Mouse (Mus musculus): ENCODE data around the gene Olfml2a. TPM values are rescaled to one million over a fixed set of nuclear protein-coding genes. Genes with fewer than 3 reads are reported as not detected.
"Not testable (repeated sequence)": the region's sequence is repeated elsewhere in the genome, so short reads cannot be mapped to it uniquely, and the experiment has no call there.

Olfml2a gene
- total RNA-seq, 1 experiment from 2014 or later, result not detected

GRCm38 (mm10) chr2:39004880-39005435, 73.2 kb downstream of the Olfml2a start, which contains the start of gene Arpc5l:
Gene Arpc5l (plus strand): TSS chr2:39005348.
- ATAC-seq (replicated peaks; ENCODE audit: insufficient number of reproducible peaks, low FRiP score, low TSS enrichment, poor library complexity, severe bottlenecking), result peak; percentile 83

GRCm38 (mm10) chr2:39005574-39006079, 73.8 kb downstream of the Olfml2a start, which contains the start of gene Rpl35:
Gene Rpl35 (minus strand): TSS chr2:39005624.
- ATAC-seq (replicated peaks; ENCODE audit: insufficient number of reproducible peaks, low FRiP score, low TSS enrichment, poor library complexity, severe bottlenecking), result no peak

GRCm38 (mm10) chr2:39006149-39006730, 74.5 kb downstream of the Olfml2a start:
- no peak for ATAC-seq (replicated peaks; ENCODE audit: insufficient number of reproducible peaks, low FRiP score, low TSS enrichment, poor library complexity, severe bottlenecking)

- peak; percentile 40 for ATAC-seq (replicated peaks; ENCODE audit: insufficient number of reproducible peaks, low FRiP score, low TSS enrichment, poor library complexity, severe bottlenecking)
Measured at GRCm38 (mm10) chr2:39007865-39008264, 76.1 kb downstream of the Olfml2a start.

GRCm38 (mm10) chr2:39008350-39008851, 76.6 kb downstream of the Olfml2a start:
- ATAC-seq (replicated peaks; ENCODE audit: insufficient number of reproducible peaks, low FRiP score, low TSS enrichment, poor library complexity, severe bottlenecking), result no peak

- ATAC-seq (replicated peaks; ENCODE audit: insufficient number of reproducible peaks, low FRiP score, low TSS enrichment, poor library complexity, severe bottlenecking), result no peak
Measured at GRCm38 (mm10) chr2:39008954-39009365, 77.2 kb downstream of the Olfml2a start.

- ATAC-seq (replicated peaks; ENCODE audit: insufficient number of reproducible peaks, low FRiP score, low TSS enrichment, poor library complexity, severe bottlenecking), result not testable (repeated sequence)
Measured at GRCm38 (mm10) chr2:39010144-39010543, 78.4 kb downstream of the Olfml2a start.

- peak; percentile 69 for ATAC-seq (replicated peaks; ENCODE audit: insufficient number of reproducible peaks, low FRiP score, low TSS enrichment, poor library complexity, severe bottlenecking)
Measured at GRCm38 (mm10) chr2:39011264-39011663, 79.5 kb downstream of the Olfml2a start.

GRCm38 (mm10) chr2:39011971-39012370, 80.2 kb downstream of the Olfml2a start:
- no peak for ATAC-seq (replicated peaks; ENCODE audit: insufficient number of reproducible peaks, low FRiP score, low TSS enrichment, poor library complexity, severe bottlenecking)

- no peak for ATAC-seq (replicated peaks; ENCODE audit: insufficient number of reproducible peaks, low FRiP score, low TSS enrichment, poor library complexity, severe bottlenecking)
Measured at GRCm38 (mm10) chr2:39012768-39013279, 81.0 kb downstream of the Olfml2a start.

Other genes with a start within 250 kb of the Olfml2a start
- not detected in 3 replicates for gene Nr5a1, start 217.4 kb upstream of the Olfml2a start, total RNA-seq (2017)
- 0.29 to 2.2 TPM (median 1.1 TPM) in 3 replicates for gene Nr6a1, start 4.3 kb upstream of the Olfml2a start, total RNA-seq (2017)
- 0.68 to 1.2 TPM (median 0.95 TPM) in 3 replicates for gene Wdr38, start 65.5 kb downstream of the Olfml2a start, total RNA-seq (2017)
- 82.4 to 119 TPM (median 91.7 TPM) in 3 replicates for gene Arpc5l, start 73.4 kb downstream of the Olfml2a start, total RNA-seq (2017)
- 398 to 553 TPM (median 528 TPM) in 3 replicates for gene Rpl35, start 73.6 kb downstream of the Olfml2a start, total RNA-seq (2017)
- gene Golga1, start 133.6 kb downstream of the Olfml2a start, total RNA-seq (2017), result 24.4 to 41.1 TPM (median 25.1 TPM) in 3 replicates